Mouse (Mus musculus) T-helper 1 cell (primary cell): ENCODE results near the gene Glrx3.

Experiments used
- in situ Hi-C: fragments of 300-600 bp; cut with MboI, MseI; formaldehyde crosslinking; loops from one replicate; pipeline ENCODE4 v1.15.1; 2025; ENCODE audit warnings: high pct_unique_total_duplicates

Gene Glrx3

DNA sequence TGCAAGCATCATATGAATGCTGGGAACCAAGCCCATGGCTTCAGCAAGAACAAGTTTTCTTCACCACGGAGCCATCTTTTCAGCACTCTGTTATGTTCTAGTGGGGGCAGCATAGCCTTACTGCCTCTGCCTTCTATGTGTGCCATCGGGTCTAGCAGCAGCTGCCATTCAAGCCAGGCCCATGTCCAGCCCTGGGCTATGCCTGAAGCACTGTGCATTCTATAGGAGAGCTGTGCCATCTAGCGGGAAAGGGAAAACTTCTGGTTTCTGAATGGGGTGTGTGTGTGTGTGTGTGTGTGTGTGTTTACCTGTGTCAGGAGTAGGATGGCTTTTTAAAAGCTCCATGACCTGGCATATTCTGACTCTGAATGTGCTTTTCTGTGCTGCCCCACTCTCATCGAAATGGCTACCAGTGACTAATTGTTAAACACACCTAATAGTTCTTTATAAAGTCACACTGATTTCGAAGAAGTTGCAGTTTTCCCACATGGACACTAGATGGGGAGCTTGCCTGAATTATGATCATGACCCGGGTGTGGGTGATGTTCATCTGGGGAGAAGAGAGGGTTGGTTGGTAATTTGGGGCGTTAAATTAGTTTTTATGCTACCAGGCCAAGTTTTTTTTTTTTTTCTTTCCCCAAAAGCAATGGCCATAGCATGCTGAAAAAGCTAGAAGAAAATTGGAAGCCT, 34.2 kb downstream of the Glrx3 start:
- in situ Hi-C loops = loop anchor here (5.0 to 10.0 kb wide), 2 partner anchors 313 to 1351 kb away; no protein-coding TSS in a partner anchor

DNA sequence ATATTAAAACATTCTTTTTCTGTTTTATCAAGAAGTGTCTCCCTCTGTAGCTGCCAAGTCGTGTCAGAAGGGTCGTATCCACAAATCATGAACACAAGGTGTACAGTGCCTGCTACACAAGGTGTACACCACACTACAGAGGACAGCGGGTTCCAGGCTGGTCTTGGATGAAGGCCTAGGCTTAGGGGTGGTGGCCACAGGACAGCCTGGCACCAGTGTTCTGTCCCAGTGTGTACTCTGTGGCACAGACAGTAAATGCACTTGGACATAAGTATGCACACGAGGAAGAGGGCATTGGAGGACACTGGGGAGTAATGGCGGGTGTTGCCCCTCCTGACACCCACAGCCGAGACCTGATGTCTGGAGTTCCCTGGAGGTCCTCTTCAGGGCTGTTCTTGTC, 34.7 kb downstream of the Glrx3 start:
- in situ Hi-C loops = loop anchor here (5.0 to 10.0 kb wide), 2 partner anchors 313 to 1350 kb away; no protein-coding TSS in a partner anchor

DNA sequence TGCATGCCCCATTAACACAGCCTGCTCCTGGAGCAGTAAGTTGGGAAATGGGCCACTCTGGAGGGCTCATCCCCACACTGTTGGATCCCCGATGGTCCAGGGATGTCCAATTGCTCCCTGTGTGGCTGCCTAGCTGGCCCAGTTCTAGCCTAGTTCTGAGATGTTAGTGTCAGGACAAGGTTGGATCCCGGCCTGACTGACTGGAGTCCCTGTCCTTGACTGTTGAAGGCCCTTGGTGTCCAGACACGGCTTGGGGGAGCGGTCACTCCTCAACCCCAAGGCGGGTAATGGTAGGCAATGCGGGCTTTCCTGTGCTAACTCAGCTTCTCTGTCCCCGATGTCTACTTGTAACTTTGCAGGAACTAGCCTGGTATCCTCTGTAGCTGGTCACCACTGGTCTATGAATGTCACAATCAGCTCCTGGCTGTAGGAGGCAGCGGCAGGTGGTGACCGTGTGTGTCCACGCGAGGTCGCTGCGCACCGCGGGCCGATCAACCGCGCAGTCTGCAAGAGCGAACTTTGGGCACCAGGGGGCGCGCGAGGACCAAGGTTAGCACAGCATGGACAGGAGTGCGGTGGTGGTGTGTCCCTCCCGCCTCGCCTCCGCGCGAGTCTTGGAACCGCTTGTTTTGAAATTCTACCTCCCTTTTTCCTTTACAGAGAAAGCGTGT, 40.7 kb downstream of the Glrx3 start:
- in situ Hi-C loops = loop anchor here (5.0 to 10.0 kb wide), 2 partner anchors 79 to 307 kb away; no protein-coding TSS in a partner anchor

DNA sequence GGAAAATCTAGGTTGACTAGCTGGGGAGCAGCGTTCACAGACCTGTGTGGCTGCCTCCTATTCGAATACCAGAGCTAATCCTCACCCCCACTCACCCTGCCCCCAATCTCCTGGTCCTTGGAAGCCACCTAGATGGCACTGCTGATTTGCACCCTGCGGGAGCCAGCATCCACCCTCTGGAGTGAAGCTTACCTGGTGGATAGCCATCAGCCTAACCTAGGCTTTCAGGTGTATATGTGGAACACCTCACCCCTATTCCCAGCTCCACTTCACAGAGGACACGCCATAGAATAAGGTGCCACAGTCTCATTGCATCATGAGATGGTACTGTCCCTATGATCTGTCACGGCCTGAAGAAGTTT, 41.2 kb downstream of the Glrx3 start:
- in situ Hi-C loops = loop anchor here (5.0 to 10.0 kb wide), 2 partner anchors 79 to 306 kb away; no protein-coding TSS in a partner anchor

DNA sequence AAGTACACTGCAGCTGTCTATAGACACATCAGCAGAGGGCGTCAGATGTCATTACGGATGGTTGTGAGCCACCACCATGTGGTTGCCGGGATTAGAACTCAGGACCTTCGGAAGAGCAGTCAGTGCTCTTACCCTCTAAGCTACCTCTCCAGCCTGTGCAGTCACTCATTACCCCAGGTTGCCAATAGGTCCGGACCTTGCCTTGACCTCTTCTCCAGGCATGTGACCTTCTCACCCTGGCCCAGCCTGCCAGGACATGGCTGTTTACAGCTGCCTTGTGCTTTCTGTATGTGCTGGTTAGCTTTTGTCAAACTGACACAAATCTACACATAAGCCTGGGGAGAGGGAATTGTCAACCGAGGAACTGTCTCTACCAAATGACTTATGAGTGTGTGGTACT, 43.4 kb downstream of the Glrx3 start:
- in situ Hi-C loops = no loop called here

DNA sequence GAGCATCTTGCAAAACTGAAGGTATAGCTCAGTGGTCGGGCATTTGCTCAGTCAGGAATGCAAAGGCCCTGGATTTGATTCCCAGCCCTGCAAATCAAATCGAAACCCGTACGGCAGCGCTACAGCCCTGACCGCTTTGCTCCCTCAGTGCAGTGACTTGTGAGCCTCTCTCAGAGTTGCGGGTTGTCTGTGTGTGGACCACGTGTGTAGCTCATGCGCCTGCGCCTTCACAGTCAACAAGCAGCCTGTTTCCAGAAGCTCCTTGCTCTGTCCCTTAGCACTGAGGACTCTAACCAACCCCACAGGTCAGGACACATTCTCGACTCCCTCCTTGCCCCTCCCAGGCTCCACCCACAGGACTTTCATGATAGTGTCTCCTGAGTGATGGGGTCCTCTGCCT, 46.6 kb downstream of the Glrx3 start:
- in situ Hi-C loops = no loop called here

DNA sequence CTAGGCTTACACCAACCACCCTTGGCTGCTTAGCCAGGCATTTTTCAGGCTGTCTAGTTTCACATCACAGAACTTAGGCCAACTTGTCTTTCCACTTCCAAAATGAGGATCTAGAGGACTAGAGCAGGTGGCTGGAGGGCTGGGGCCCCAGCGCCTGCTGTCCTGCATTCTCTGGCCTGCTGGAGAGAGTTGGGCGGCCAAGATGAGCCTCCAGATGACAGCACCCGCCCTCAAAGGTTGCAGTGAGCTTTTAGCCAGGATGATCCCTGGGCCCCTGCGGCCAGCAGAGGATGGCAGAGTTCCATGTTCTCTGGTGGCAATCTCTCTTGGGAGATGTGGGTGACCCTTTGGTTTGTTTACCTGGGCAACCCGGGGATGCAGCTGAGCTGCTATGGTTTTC, 51.0 kb downstream of the Glrx3 start:
- in situ Hi-C loops = no loop called here

DNA sequence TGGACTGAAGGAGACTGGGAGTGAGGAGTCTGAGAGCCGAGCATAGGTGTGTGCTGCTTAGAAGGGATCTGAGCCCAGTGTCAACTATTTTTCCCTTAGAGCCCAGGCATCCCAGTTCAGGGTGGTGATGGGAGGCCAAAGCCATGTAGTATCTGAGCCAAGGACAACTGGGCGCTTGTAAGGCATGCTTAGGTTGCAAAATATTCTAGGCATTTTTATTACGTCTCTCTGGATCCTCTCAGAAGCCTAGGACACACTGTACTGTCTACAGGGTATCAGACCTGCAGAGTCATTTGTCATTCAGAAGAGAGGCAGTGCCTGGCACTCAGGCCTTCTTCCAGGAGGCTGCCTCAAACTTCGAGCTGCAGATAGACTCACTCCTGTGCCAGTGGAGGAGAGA, 53.3 kb downstream of the Glrx3 start:
- in situ Hi-C loops = no loop called here

DNA sequence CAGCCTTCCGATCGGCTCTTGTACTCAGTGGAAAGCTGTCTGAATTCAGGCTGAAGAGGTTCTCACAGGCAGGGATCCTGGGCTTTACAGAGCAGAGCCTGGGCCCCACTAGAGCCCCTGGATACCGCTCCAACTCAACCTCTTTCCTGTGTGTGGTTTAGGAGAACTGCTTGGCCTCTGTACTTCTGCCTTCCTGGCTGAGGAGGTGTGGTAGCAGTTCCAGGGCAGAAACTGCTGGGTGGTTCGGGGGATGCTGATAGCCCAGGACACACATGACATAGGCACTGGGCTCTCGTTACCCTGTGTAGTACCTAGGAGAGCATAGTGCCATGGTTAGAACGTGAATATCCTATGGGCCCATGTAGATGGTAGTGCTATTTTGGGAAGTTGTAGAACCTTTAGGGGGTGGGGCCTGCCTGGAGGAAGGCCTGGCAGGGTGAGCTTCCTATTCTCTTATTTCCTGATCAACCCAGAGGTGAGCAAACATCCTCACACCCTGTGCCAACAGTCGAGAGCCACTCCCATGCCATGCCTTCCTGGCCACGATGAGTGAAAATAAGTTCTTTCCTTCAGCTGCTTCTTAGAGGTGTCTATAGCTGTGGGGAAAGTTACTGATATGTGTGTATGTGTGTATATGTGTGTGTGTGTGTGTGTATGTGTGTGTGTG, 55.0 kb downstream of the Glrx3 start:
- in situ Hi-C loops = no loop called here

DNA sequence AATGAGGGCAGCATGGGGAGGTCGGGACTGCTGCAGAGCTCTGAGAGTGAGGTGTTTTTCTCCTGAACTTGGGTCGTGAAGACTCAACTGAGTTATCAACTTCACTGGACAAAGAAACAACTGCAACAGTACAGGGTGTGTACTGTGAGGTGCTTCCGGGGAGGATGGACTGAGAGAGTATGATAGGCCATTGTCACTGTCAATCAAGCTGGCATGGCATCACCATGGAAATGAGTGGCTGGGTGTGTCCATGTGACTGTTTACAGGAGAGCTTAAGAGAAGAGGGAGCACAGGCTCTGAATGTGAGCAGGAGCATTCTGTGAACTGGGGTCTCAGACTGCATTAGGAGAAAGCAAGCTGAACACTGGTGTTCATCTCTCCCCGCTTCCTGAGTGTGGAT, 61.3 kb downstream of the Glrx3 start:
- in situ Hi-C loops = no loop called here

DNA sequence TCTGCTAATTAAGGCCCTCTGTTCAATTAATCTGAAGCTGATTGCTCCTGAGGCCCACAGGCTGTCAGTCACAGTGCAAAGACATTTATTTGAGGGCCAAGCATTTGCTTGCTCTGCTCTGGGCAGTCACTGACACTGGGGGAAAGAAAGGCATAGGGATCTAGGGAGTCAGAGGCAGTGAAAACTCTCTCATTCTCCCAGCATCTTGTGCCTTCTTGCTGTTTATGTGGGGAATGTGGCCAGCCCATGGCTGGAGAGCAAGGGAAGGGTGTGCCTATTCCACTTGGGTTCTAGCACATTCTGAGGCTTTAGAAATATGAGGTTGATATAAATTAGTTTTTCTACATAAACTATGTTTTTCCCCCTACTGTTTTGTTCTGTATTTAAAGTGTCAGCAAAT, 80.2 kb downstream of the Glrx3 start:
- in situ Hi-C loops = no loop called here

DNA sequence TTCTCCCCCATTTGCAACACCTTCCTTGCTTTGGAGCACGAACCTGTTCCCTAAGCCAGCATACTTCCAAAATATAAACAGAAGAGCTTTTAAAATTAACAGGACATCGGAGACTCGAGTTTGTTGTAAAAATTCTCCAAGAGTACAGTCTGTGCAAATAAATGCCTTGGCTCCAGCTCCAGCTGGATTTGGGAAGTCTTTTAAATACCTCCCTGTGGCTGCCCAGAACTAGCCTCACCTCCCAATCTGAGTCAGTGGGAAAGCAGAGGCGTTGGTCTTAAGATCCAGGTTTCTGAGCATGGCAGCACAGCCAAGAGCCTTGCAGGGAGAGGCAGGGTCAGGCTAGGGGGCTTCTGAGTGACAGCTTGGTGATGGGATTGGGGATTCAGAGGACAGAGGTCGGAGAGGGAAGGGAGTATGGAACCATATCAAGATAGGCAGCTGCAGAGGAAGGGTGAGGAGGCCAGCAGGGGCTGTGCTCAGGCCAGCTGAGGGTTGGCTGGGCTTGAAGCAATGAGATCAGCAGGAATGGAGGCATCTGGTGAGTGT, 80.7 kb downstream of the Glrx3 start:
- in situ Hi-C loops = no loop called here
